Mouse (Mus musculus): Measurements from ENCODE around the gene Gm21818.
"Not testable (repeated sequence)": the region's sequence is repeated elsewhere in the genome, so short reads cannot be mapped to it uniquely, and the experiment has no call there.

GRCm38 (mm10) chr13:120196189-120196821 lies 24.1 kb downstream of the Gm21818 start:
- TF ChIP-seq CTCF (IDR thresholded peaks at IDR 0.05; ENCODE audit: extremely low read depth, insufficient read length, insufficient replicate concordance, low read depth, low read length); POLR2A (IDR thresholded peaks at IDR 0.05; ENCODE audit: low read depth, low read length): not testable (repeated sequence)

All from small intestine, adult 2 months (tissue).